Mouse (Mus musculus) C2C12 (cell line): Measurements from ENCODE around the gene Gpn2. TPM values are rescaled to one million over a fixed set of nuclear protein-coding genes. Genes with fewer than 3 reads are reported as not detected.
A peak's percentile ranks its signal among the peaks of the same experiment; 100 is the strongest.

Experiments used
- H3K27me3 ChIP-seq: one replicate; pipeline ENCODE4 v1.6.1; 2011; ENCODE audit not compliant: control insufficient read depth, insufficient read depth, insufficient read length
- H3K36me3 ChIP-seq: one replicate; pipeline ENCODE4 v1.6.1; 2011; ENCODE audit not compliant: control insufficient read depth, insufficient read depth
- H3K4me3 ChIP-seq: one replicate; pipeline ENCODE4 v1.5.1; 2011; ENCODE audit warnings: mild to moderate bottlenecking, control low read depth; ENCODE audit not compliant: poor library complexity, insufficient read depth, severe bottlenecking
- H3K79me2 ChIP-seq: one replicate; pipeline ENCODE4 v1.6.1; 2011; ENCODE audit not compliant: control insufficient read depth, insufficient read depth
- H3K79me3 ChIP-seq: one replicate; pipeline ENCODE4 v1.6.1; 2011; ENCODE audit warnings: low read depth, control low read depth
- H3ac ChIP-seq: one replicate; pipeline ENCODE3; 2011; ENCODE audit warnings: low read depth; ENCODE audit not compliant: control insufficient read depth, insufficient read length
- CEBPB ChIP-seq: IDR thresholded peaks from one replicate; pipeline ENCODE4 v1.6.1; 2011; ENCODE audit warnings: low read depth, mild to moderate bottlenecking, control low read depth, moderate library complexity
- CTCF ChIP-seq: IDR thresholded peaks from one replicate; pipeline ENCODE4 v1.5.1; 2011; ENCODE audit not compliant: control insufficient read depth, insufficient read depth, insufficient read length
- FOSL1 ChIP-seq: IDR thresholded peaks from one replicate; pipeline ENCODE4 v1.8.0; 2011; ENCODE audit warnings: mild to moderate bottlenecking, low read length; ENCODE audit not compliant: poor library complexity, insufficient read depth, severe bottlenecking
- MAX ChIP-seq: IDR thresholded peaks from one replicate; pipeline ENCODE4 v1.6.1; 2011; ENCODE audit warnings: mild to moderate bottlenecking, control low read depth
- MYOD1 ChIP-seq: IDR thresholded peaks from one replicate; pipeline ENCODE4 v1.6.1; 2011; ENCODE audit warnings: low read depth; ENCODE audit not compliant: control insufficient read depth, insufficient read length
- MYOG ChIP-seq: IDR thresholded peaks from one replicate; pipeline ENCODE4 v1.6.1; 2011; ENCODE audit not compliant: control insufficient read depth, insufficient read length; ENCODE audit errors: extremely low read depth
- USF1 ChIP-seq: IDR thresholded peaks from one replicate; pipeline ENCODE4 v1.6.1; 2011; ENCODE audit warnings: low read depth, mild to moderate bottlenecking, control low read depth, moderate library complexity
- polyA plus RNA-seq: library from polyadenylated mRNA; unstranded; fragments of >200 nt; fragmentation: generic; extraction: Trizol; gene quantifications from one replicate; pipeline ENCODE4 v1.2.1, GENCODE M21; 2012; ENCODE audit warnings: missing spikeins

The Gpn2 gene
- polyA plus RNA-seq, 1 experiment: 44.1 TPM

- peak overlapping the region; percentile 29 for H3K4me3 ChIP-seq
- H3K27me3 ChIP-seq: no peaks in the 10 kb centered on the region
- H3K79me2 ChIP-seq: no peaks in the 10 kb centered on the region
- peak overlapping the region; percentile 60 for H3ac ChIP-seq
- no peaks in the 10 kb centered on the region for H3K36me3 ChIP-seq
- H3K79me3 ChIP-seq: no peaks in the 10 kb centered on the region
- TF ChIP-seq CTCF: no peak
- TF ChIP-seq MAX: no peak
- TF ChIP-seq MYOG: no peak
- no peak for TF ChIP-seq CEBPB
- no peak for TF ChIP-seq MYOD1
- no peak for TF ChIP-seq FOSL1
- TF ChIP-seq USF1: no peak
Measured at GRCm38 (mm10) chr4:133599571-133600073, 15.5 kb downstream of the Gpn2 start.

- TF ChIP-seq MAX (no peak), CTCF (no peak), MYOD1 (no peak), MYOG (no peak), CEBPB (no peak), FOSL1 (no peak), USF1 (no peak)
- H3K27me3 ChIP-seq: no peaks in the 10 kb centered on the region
Measured at GRCm38 (mm10) chr4:133600306-133600705, 16.1 kb downstream of the Gpn2 start.

GRCm38 (mm10) chr4:133601721-133602218 lies 17.6 kb downstream of the Gpn2 start, which contains the start of gene Sfn:
Gene Sfn, minus strand, starts transcription at chr4:133602168.
- H3ac ChIP-seq: no peak within 1 kb of the TSS
- H3K4me3 ChIP-seq: no peak within 1 kb of the TSS
- no peaks in the 10 kb centered on the region for H3K79me2 ChIP-seq
- no peaks in the 10 kb centered on the region for H3K27me3 ChIP-seq
- H3K79me3 ChIP-seq: no peaks in the 10 kb centered on the region
- TF ChIP-seq CEBPB (no peak), USF1 (no peak), FOSL1 (no peak)
- no peaks in the 10 kb centered on the region for H3K36me3 ChIP-seq

More at GRCm38 (mm10) chr4:133600306-133600705, 16.1 kb downstream of the Gpn2 start:
- Histone ChIP-seq H3K36me3 (no peaks in the 10 kb centered on the region), H3K79me3 (no peaks in the 10 kb centered on the region), H3K4me3 (no peak overlapping the region), H3K79me2 (no peaks in the 10 kb centered on the region), H3ac (peak overlapping the region; percentile 60)

DNA sequence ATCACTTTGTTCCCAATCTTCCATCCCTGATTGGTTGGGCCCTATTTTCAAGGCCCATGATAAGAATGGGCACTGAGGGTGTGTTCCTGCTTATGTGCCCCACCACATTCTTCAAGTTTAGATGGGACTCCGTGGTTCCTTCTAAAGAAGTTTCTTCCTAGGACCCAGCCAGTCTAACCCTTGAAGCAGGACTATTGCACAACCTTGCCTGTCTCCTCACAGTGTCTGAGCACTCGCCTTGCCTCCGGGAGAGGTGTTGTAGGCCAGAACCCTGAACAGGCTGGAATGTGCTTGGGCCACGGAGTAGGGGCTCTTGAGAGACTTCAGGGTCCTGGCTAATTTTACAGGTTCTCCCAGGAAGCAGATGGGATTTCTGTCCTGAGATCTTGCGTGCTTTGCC lies 18.9 kb downstream of the Gpn2 start:
- Histone ChIP-seq H3K79me3 (no peaks in the 10 kb centered on the region), H3K27me3 (no peaks in the 10 kb centered on the region), H3K79me2 (no peaks in the 10 kb centered on the region), H3K4me3 (no peak overlapping the region), H3ac (no peak overlapping the region), H3K36me3 (no peaks in the 10 kb centered on the region)
- TF ChIP-seq MAX: no peak
- peak; percentile 36 for TF ChIP-seq CEBPB

GRCm38 (mm10) chr4:133604175-133604574 lies 20.0 kb downstream of the Gpn2 start:
- TF ChIP-seq CEBPB (no peak), MAX (peak; percentile 43)
- Histone ChIP-seq H3K4me3 (no peak overlapping the region), H3K27me3 (no peaks in the 10 kb centered on the region), H3ac (no peak overlapping the region), H3K79me3 (no peaks in the 10 kb centered on the region), H3K79me2 (no peaks in the 10 kb centered on the region), H3K36me3 (peaks cover 5% of the 10 kb centered on the region)

DNA sequence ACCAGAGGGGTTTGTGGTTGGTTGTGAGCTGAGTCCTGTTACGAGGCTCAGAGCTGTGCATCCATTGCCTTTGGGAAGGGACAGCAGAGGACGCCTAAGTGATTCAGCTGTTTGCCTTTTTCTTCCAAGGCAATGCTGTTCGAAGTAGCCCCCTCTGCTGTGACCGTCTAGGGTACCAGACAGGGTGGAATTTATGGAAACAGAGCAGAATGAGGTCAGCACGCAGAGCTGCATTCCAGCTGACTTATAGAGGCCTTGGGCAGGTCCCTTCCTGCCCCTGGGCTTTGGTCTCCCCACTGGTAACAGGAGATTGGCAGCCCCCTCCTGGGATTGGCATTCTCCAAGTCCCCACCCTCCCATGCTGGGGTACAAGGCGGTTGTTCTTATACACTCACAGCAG lies 20.7 kb downstream of the Gpn2 start:
- no peaks in the 10 kb centered on the region for H3K79me2 ChIP-seq
- no peaks in the 10 kb centered on the region for H3K27me3 ChIP-seq
- H3K36me3 ChIP-seq: peaks cover 5% of the 10 kb centered on the region
- H3ac ChIP-seq: no peak overlapping the region
- H3K79me3 ChIP-seq: no peaks in the 10 kb centered on the region
- TF ChIP-seq MYOG: no peak
- peak; percentile 60 for TF ChIP-seq MYOD1
- H3K4me3 ChIP-seq: no peak overlapping the region
